Mouse (Mus musculus): ENCODE data around the gene Olfr190. TPM values are rescaled to one million over a fixed set of nuclear protein-coding genes. Genes with fewer than 3 reads are reported as not detected.
"Not testable (repeated sequence)": the region's sequence is repeated elsewhere in the genome, so short reads cannot be mapped to it uniquely, and the experiment has no call there.

The Olfr190 gene
- polyA plus RNA-seq, 1 experiment from 2014 or later, result not detected

DNA sequence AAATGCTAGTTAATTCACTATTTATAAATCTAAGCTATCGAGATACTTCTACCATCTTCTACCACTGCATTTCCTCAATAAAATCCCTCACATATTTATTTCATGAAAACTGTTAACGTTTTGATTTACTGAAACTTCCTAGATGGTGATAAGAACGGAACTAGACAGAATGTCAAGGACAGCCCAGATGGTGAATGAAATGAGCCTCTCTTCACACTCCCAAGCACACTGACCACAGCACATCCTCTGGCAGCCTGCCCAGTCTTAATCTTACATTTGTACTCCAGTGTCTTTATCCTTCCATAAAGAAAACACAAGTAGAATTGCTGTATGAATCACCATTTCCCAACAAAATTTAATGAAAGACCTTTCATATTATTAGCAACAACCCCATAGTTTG lies 15.4 kb downstream of the Olfr190 start:
- H3K4me2 ChIP-seq; H3K36me3 ChIP-seq (ENCODE audit: control insufficient read depth, insufficient read depth, low read length); H3K4me3 ChIP-seq (ENCODE audit: low read depth, low read length); H3K27ac ChIP-seq (ENCODE audit: low read depth, low read length); DNase-seq (ENCODE audit: low spot score); H3K9me3 ChIP-seq (ENCODE audit: control insufficient read depth, low read length); H3K9ac ChIP-seq (ENCODE audit: low read depth, low read length); H3K27me3 ChIP-seq (replicated peaks; ENCODE audit: control insufficient read depth, insufficient read depth, low read length); ATAC-seq (replicated peaks; ENCODE audit: low FRiP score); H3K4me1 ChIP-seq (replicated peaks; ENCODE audit: control insufficient read depth, insufficient read depth, low read length): not testable (repeated sequence)
- 53% methylated on average over 3 of the region's 3 CpGs for WGBS

DNA sequence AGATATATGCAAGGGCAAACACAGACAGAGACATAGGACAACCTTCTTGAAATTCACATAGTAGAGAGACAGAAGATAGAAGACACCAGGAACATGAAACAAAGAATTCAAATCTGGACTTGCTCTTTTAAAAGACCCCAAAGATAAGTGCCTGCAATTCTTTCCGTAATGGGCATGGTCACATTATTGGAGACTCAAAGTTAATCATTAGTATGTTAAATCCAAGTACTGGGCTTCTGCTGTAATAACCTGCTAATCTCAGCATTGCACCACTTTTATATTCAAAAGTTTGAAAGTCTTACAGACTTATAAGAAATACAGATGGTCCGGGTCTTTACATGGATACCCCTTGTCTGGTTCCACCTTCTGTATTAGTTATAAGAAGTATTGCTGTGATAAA lies 28.5 kb downstream of the Olfr190 start:
- DNase-seq (ENCODE audit: low spot score); H3K9me3 ChIP-seq (ENCODE audit: control insufficient read depth, low read length); ATAC-seq (replicated peaks; ENCODE audit: low FRiP score); H3K9ac ChIP-seq (ENCODE audit: low read depth, low read length); H3K27ac ChIP-seq (ENCODE audit: low read depth, low read length); H3K4me1 ChIP-seq (replicated peaks; ENCODE audit: control insufficient read depth, insufficient read depth, low read length); H3K4me2 ChIP-seq; H3K27me3 ChIP-seq (replicated peaks; ENCODE audit: control insufficient read depth, insufficient read depth, low read length); H3K4me3 ChIP-seq (ENCODE audit: low read depth, low read length); H3K36me3 ChIP-seq (ENCODE audit: control insufficient read depth, insufficient read depth, low read length): not testable (repeated sequence)
- 87% methylated on average over 2 of the region's 2 CpGs for WGBS

DNA sequence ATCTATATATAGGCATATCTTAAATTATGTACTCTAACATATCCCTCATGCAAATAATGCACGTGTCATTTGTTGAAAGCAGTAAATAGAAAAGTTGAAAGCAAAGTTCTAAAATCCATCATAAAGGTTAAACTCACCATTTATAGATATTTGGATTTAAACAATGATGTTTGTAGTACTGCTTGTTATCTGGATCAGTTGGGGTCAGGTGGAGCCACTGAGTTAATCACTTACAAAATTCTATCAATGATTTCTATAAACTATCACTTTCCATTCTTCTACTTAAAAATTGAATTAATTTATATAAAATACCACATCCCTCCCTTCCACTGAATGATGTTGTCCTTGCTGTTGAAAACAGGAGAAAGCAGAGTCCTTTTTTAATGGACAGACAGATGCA lies 28.9 kb downstream of the Olfr190 start:
- Histone ChIP-seq H3K4me1 (replicated peaks; ENCODE audit: control insufficient read depth, insufficient read depth, low read length) (no peaks in the 10 kb centered on the region), H3K9ac (ENCODE audit: low read depth, low read length) (no peak overlapping the region), H3K4me3 (ENCODE audit: low read depth, low read length) (no peak overlapping the region), H3K27me3 (replicated peaks; ENCODE audit: control insufficient read depth, insufficient read depth, low read length) (no peaks in the 10 kb centered on the region), H3K9me3 (ENCODE audit: control insufficient read depth, low read length) (no peaks in the 10 kb centered on the region), H3K27ac (ENCODE audit: low read depth, low read length) (no peak overlapping the region), H3K36me3 (ENCODE audit: control insufficient read depth, insufficient read depth, low read length) (no peaks in the 10 kb centered on the region), H3K4me2 (no peak overlapping the region)
- WGBS, result 56% methylated on average over 1 of the region's 1 CpGs
- DNase-seq (ENCODE audit: low spot score) (no peak), ATAC-seq (replicated peaks; ENCODE audit: low FRiP score) (no peak)

DNA sequence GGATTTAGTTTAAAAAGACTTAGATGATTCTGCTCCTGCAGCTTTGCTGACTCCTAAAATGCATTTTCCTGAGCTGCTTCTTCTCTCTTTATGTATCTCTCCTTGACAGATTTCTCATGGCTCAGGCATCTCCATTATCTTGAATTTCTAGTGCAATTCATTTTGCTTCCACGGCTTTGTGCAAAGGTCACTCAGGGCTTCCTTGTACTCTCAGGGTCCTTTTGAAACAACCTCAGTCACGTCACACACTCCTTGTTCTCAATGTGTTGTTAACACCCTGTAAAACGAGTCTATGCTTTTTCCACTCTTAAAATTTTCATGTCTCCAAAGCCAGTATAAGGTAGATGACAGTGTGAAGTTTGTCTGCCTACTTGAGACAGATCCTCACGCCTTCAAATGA lies 30.2 kb downstream of the Olfr190 start:
- H3K4me2 ChIP-seq, result no peak overlapping the region
- WGBS, result 63% methylated on average over 4 of the region's 4 CpGs
- H3K4me1 ChIP-seq (replicated peaks; ENCODE audit: control insufficient read depth, insufficient read depth, low read length), result no peaks in the 10 kb centered on the region
- no peak overlapping the region for H3K27ac ChIP-seq (ENCODE audit: low read depth, low read length)
- H3K36me3 ChIP-seq (ENCODE audit: control insufficient read depth, insufficient read depth, low read length), result no peaks in the 10 kb centered on the region
- H3K9me3 ChIP-seq (ENCODE audit: control insufficient read depth, low read length), result no peaks in the 10 kb centered on the region
- DNase-seq (ENCODE audit: low spot score), result no peak
- H3K4me3 ChIP-seq (ENCODE audit: low read depth, low read length), result no peak overlapping the region
- H3K27me3 ChIP-seq (replicated peaks; ENCODE audit: control insufficient read depth, insufficient read depth, low read length), result no peaks in the 10 kb centered on the region
- H3K9ac ChIP-seq (ENCODE audit: low read depth, low read length), result no peak overlapping the region
- ATAC-seq (replicated peaks; ENCODE audit: low FRiP score), result no peak

DNA sequence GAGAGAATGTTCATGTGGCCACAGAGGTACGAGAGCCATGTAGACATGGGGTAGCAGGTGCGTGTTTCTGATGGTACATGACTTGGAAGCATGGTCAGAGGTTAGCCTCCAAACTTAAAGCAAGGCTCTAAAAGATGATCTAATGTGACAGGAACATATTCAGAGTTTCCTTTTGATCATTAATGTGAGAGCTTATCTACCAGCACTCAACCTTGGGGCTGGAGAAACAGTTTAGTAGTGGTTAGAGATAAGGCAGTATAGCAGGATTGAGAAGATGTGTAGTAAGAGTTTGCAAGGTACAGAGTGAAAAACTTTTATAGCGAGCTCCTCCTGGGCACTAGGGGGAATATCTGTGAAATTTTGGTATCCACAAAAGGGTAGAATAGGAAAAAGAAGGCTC lies 32.0 kb downstream of the Olfr190 start:
- no peak for DNase-seq (ENCODE audit: low spot score)
- H3K36me3 ChIP-seq (ENCODE audit: control insufficient read depth, insufficient read depth, low read length), result no peaks in the 10 kb centered on the region
- H3K27me3 ChIP-seq (replicated peaks; ENCODE audit: control insufficient read depth, insufficient read depth, low read length), result no peaks in the 10 kb centered on the region
- ATAC-seq (replicated peaks; ENCODE audit: low FRiP score), result no peak
- no peaks in the 10 kb centered on the region for H3K4me1 ChIP-seq (replicated peaks; ENCODE audit: control insufficient read depth, insufficient read depth, low read length)
- no peak overlapping the region for H3K9ac ChIP-seq (ENCODE audit: low read depth, low read length)
- H3K4me2 ChIP-seq, result no peak overlapping the region
- H3K27ac ChIP-seq (ENCODE audit: low read depth, low read length), result no peak overlapping the region
- WGBS, result 76% methylated on average over 3 of the region's 3 CpGs
- H3K9me3 ChIP-seq (ENCODE audit: control insufficient read depth, low read length), result 0 out of 2 replicates have a peak, but pooled peaks cover 2% of the 10 kb centered on the region
- no peak overlapping the region for H3K4me3 ChIP-seq (ENCODE audit: low read depth, low read length)

DNA sequence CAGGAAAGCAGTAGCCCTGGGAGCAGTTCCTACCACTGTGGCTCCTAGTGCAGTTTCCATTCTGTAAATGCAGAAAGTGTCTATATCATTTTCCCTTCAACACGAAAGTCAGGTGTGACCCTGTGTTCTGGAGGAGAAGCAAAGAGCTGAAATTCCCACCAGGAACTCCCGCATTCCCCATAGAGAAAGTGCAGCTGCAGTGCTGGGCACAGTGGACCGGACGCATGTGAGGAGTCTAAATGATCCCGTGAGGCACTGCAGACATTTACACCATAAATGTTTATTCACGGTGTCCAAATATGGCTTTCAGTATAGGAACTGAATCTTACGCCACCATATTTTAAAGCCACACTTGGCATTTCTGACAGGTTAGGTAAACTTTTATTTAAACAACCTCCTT lies 38.1 kb downstream of the Olfr190 start, which contains the start of gene Olfr187:
Gene Olfr187 (minus strand): TSS at position 58 of the 400 bp plus-strand sequence.
- no peaks in the 10 kb centered on the region for H3K4me1 ChIP-seq (replicated peaks; ENCODE audit: control insufficient read depth, insufficient read depth, low read length)
- 0 out of 2 replicates have a peak, but pooled peaks cover 3% of the 10 kb centered on the region for H3K9me3 ChIP-seq (ENCODE audit: control insufficient read depth, low read length)
- no peak for ATAC-seq (replicated peaks; ENCODE audit: low FRiP score)

DNA sequence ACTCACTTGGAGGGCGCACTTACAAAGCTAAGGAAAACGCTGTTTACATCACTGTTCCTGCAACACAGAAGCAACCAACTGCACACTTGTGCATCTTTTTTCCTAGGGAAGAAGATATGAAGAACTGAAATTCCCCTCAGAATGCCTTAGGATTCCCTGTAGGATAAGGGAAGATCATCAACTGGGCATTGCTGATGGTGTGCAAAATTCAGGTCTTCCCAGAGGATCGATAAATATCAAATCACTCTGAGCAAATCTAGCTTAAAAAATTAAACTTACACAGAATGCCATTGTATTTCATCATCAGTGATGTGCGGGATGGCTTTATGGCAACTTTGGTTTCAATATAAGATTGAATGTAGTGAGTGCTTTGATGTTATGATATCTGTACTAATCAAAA lies 47.6 kb downstream of the Olfr190 start, which contains the start of gene Olfr186:
Gene Olfr186 (minus strand): TSS at position 101 of the 400 bp plus-strand sequence.
- Histone ChIP-seq H3K4me2 (no peak within 1 kb of the TSS), H3K27ac (ENCODE audit: low read depth, low read length) (no peak within 1 kb of the TSS), H3K9me3 (ENCODE audit: control insufficient read depth, low read length) (no peaks in the 10 kb centered on the region), H3K36me3 (ENCODE audit: control insufficient read depth, insufficient read depth, low read length) (no peaks in the 10 kb centered on the region), H3K9ac (ENCODE audit: low read depth, low read length) (no peak within 1 kb of the TSS), H3K27me3 (replicated peaks; ENCODE audit: control insufficient read depth, insufficient read depth, low read length) (no peaks in the 10 kb centered on the region), H3K4me1 (replicated peaks; ENCODE audit: control insufficient read depth, insufficient read depth, low read length) (no peaks in the 10 kb centered on the region), H3K4me3 (ENCODE audit: low read depth, low read length) (no peak within 1 kb of the TSS)
- DNase-seq (ENCODE audit: low spot score) (no peak), ATAC-seq (replicated peaks; ENCODE audit: low FRiP score) (no peak)
- 88% methylated on average over 4 of the region's 4 CpGs for WGBS

More for the DNA sequence above, 38.1 kb downstream of the Olfr190 start, which contains the start of gene Olfr187:
- H3K27me3 ChIP-seq (replicated peaks; ENCODE audit: control insufficient read depth, insufficient read depth, low read length), result no peaks in the 10 kb centered on the region
- no peak within 1 kb of the TSS for H3K4me3 ChIP-seq (ENCODE audit: low read depth, low read length)
- no peak within 1 kb of the TSS for H3K4me2 ChIP-seq
- DNase-seq (ENCODE audit: low spot score), result no peak
- H3K36me3 ChIP-seq (ENCODE audit: control insufficient read depth, insufficient read depth, low read length), result no peaks in the 10 kb centered on the region
- no peak within 1 kb of the TSS for H3K9ac ChIP-seq (ENCODE audit: low read depth, low read length)
- WGBS, result 88% methylated on average over 7 of the region's 7 CpGs
- H3K27ac ChIP-seq (ENCODE audit: low read depth, low read length), result no peak within 1 kb of the TSS

Other genes starting within 250 kb of the Olfr190 start
- not detected in 2 replicates for gene Olfr177, start 203.2 kb downstream of the Olfr190 start, polyA plus RNA-seq (2014; fragmentation: Nextera tagmentation; extraction: Ambion mirVana)
- not detected in 2 replicates for gene Olfr178, start 185.9 kb downstream of the Olfr190 start, polyA plus RNA-seq (2014; fragmentation: Nextera tagmentation; extraction: Ambion mirVana)
- not detected in 2 replicates for gene Olfr181, start 149.2 kb downstream of the Olfr190 start, polyA plus RNA-seq (2014; fragmentation: Nextera tagmentation; extraction: Ambion mirVana)
- gene Olfr180, start 148.6 kb downstream of the Olfr190 start, polyA plus RNA-seq (2014; fragmentation: Nextera tagmentation; extraction: Ambion mirVana), result not detected in 2 replicates
- gene Olfr183, start 82.6 kb downstream of the Olfr190 start, polyA plus RNA-seq (2014; fragmentation: Nextera tagmentation; extraction: Ambion mirVana), result not detected in 2 replicates
- gene Olfr186, start 47.7 kb downstream of the Olfr190 start, polyA plus RNA-seq (2014; fragmentation: Nextera tagmentation; extraction: Ambion mirVana), result not detected in 2 replicates
- not detected in 2 replicates for gene Olfr187, start 38.2 kb downstream of the Olfr190 start, polyA plus RNA-seq (2014; fragmentation: Nextera tagmentation; extraction: Ambion mirVana)
- gene Olfr191, start 11.8 kb upstream of the Olfr190 start, polyA plus RNA-seq (2014; fragmentation: Nextera tagmentation; extraction: Ambion mirVana), result not detected in 2 replicates
- gene Olfr193, start 33.9 kb upstream of the Olfr190 start, polyA plus RNA-seq (2014; fragmentation: Nextera tagmentation; extraction: Ambion mirVana), result not detected in 2 replicates
- not detected in 2 replicates for gene Olfr194, start 43.1 kb upstream of the Olfr190 start, polyA plus RNA-seq (2014; fragmentation: Nextera tagmentation; extraction: Ambion mirVana)
- gene Olfr195, start 69.0 kb upstream of the Olfr190 start, polyA plus RNA-seq (2014; fragmentation: Nextera tagmentation; extraction: Ambion mirVana), result not detected in 2 replicates
- not detected in 2 replicates for gene Olfr196, start 92.4 kb upstream of the Olfr190 start, polyA plus RNA-seq (2014; fragmentation: Nextera tagmentation; extraction: Ambion mirVana)
- gene Olfr198, start 125.5 kb upstream of the Olfr190 start, polyA plus RNA-seq (2014; fragmentation: Nextera tagmentation; extraction: Ambion mirVana), result not detected in 2 replicates
- not detected in 2 replicates for gene Olfr199, start 141.8 kb upstream of the Olfr190 start, polyA plus RNA-seq (2014; fragmentation: Nextera tagmentation; extraction: Ambion mirVana)
- not detected in 2 replicates for gene Olfr201, start 194.6 kb upstream of the Olfr190 start, polyA plus RNA-seq (2014; fragmentation: Nextera tagmentation; extraction: Ambion mirVana)
- gene Olfr202, start 208.8 kb upstream of the Olfr190 start, polyA plus RNA-seq (2014; fragmentation: Nextera tagmentation; extraction: Ambion mirVana), result not detected in 2 replicates
- not detected in 2 replicates for gene Olfr203, start 220.9 kb upstream of the Olfr190 start, polyA plus RNA-seq (2014; fragmentation: Nextera tagmentation; extraction: Ambion mirVana)
- gene Olfr204, start 240.2 kb upstream of the Olfr190 start, polyA plus RNA-seq (2014; fragmentation: Nextera tagmentation; extraction: Ambion mirVana), result not detected in 2 replicates